Mouse (Mus musculus): ENCODE data around the gene Usp19. TPM values are rescaled to one million over a fixed set of nuclear protein-coding genes. Genes with fewer than 3 reads are reported as not detected.

The Usp19 gene
- polyA plus RNA-seq, 1 experiment from 2014 or later = 74.1 TPM

- H3K27me3 ChIP-seq = no peaks in the 10 kb centered on the region
- WGBS = under 1% methylated on average over 20 of the region's 20 CpGs
- H3K9me3 ChIP-seq = no peaks in the 10 kb centered on the region
- peak; percentile 78; the same call in 1 of the 2 replicates for ATAC-seq (ENCODE audit: low FRiP score)
- peaks cover 23% of the 10 kb centered on the region for H3K4me1 ChIP-seq (replicated peaks)
- H3K36me3 ChIP-seq = no peaks in the 10 kb centered on the region
- H3K4me2 ChIP-seq = peak overlapping the region; percentile 55
- peak overlapping the region; percentile 34 for H3K4me3 ChIP-seq
- peak overlapping the region; percentile 53; the same call in 1 of the 2 replicates for H3K9ac ChIP-seq
- H3K27ac ChIP-seq = peak overlapping the region; percentile 31; the same call in 1 of the 2 replicates
Measured at GRCm38 (mm10) chr9:108478638-108479156, 11.7 kb upstream of the Usp19 start.

- peak overlapping the region; percentile 34; the same call in 1 of the 2 replicates for H3K4me3 ChIP-seq
- WGBS = 30% methylated on average over 11 of the region's 11 CpGs
- H3K9me3 ChIP-seq = no peaks in the 10 kb centered on the region
- H3K4me2 ChIP-seq = peak overlapping the region; percentile 55
- H3K9ac ChIP-seq = 0 out of 2 replicates have a peak overlapping the region, but pooled peaks have one; percentile 29
- no peaks in the 10 kb centered on the region for H3K36me3 ChIP-seq
- ATAC-seq (ENCODE audit: low FRiP score) = no peak
- H3K27me3 ChIP-seq = no peaks in the 10 kb centered on the region
- H3K4me1 ChIP-seq (replicated peaks) = peaks cover 23% of the 10 kb centered on the region
- H3K27ac ChIP-seq = 0 out of 2 replicates have a peak overlapping the region, but pooled peaks have one; percentile 20
Measured at GRCm38 (mm10) chr9:108479241-108479640, 11.2 kb upstream of the Usp19 start.

DNA sequence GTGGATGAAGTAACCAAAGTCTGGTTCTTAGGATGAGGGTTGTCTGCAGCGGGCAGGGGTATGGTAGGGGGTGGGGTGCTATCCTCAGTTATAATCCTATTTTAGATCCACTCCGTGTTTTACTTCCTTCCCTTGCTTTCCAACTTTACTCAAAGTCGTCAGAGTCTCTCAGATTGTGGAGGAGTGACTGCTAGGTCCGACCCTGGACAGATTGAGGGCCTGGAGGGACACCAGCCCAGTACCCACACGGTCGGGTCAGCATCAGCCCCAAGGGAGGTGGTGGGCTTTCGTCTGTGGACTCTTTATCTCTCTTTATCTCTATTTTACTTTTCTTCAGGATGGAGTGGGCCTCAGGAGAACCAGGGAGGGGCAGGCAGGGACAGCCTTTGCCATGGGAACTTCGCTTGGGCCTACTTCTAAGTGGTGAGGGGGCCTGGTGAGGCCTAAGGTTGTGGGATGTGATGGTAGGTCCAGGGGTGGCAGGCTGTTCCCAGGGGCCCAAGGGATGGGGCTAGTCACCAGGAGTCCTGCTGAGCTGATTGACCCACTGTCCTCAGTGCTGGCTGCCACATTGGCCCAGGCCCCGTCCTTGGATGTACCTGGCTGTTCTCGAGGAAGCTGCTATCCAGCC, 10.6 kb upstream of the Usp19 start, which contains the start of gene Lamb2:
Gene Lamb2 (plus strand): TSS at position 16 of the 631 bp plus-strand sequence.
- Histone ChIP-seq H3K27me3 (no peaks in the 10 kb centered on the region), H3K27ac (peak within 1 kb of the TSS; percentile 36; the same call in 1 of the 2 replicates), H3K4me2 (peak within 1 kb of the TSS; percentile 55), H3K36me3 (no peaks in the 10 kb centered on the region; the same call in 1 of the 2 replicates), H3K9me3 (no peaks in the 10 kb centered on the region), H3K4me1 (replicated peaks) (peaks cover 23% of the 10 kb centered on the region), H3K9ac (peak within 1 kb of the TSS; percentile 66), H3K4me3 (peak within 1 kb of the TSS; percentile 38)
- ATAC-seq (ENCODE audit: low FRiP score) = 0 out of 2 replicates have a peak, but pooled peaks have one; percentile 33
- 8% methylated on average over 10 of the region's 10 CpGs for WGBS

DNA sequence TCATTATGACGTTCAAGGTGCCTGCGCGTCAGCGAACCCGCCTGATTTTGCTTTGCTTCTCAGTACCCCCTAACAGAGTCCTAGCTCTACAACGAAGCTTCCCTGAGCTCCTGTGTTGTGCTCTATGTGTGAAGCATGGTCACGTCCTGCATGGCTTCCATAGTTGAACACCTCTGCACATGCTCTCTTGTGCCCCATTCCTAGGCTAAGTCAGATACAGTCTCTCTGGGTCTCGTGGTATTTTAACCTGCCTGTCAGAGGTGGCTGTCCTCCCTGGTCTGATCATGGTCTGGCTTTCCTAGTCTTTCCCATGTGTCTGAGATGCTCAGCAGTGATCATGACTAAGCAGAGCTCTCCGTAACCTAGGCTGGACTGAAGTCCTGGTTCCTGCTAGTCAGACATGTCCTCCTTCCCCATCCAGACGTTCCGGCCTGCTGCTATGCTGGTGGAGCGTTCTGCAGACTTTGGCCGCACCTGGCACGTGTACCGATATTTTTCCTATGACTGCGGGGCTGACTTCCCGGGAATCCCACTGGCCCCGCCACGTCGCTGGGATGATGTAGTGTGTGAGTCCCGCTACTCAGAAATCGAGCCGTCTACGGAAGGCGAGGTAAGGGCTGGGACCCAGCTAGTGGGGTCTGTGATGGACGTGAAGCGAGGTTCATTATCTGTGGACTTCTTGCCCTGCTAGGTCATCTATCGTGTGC, 9.4 kb upstream of the Usp19 start:
- Histone ChIP-seq H3K27me3 (no peaks in the 10 kb centered on the region), H3K4me1 (replicated peaks) (peaks cover 23% of the 10 kb centered on the region), H3K27ac (no peak overlapping the region), H3K9me3 (no peaks in the 10 kb centered on the region), H3K4me3 (no peak overlapping the region), H3K9ac (no peak overlapping the region), H3K36me3 (peaks cover 1% of the 10 kb centered on the region), H3K4me2 (no peak overlapping the region)
- ATAC-seq (ENCODE audit: low FRiP score) = no peak
- WGBS = 94% methylated on average over 28 of the region's 28 CpGs

DNA sequence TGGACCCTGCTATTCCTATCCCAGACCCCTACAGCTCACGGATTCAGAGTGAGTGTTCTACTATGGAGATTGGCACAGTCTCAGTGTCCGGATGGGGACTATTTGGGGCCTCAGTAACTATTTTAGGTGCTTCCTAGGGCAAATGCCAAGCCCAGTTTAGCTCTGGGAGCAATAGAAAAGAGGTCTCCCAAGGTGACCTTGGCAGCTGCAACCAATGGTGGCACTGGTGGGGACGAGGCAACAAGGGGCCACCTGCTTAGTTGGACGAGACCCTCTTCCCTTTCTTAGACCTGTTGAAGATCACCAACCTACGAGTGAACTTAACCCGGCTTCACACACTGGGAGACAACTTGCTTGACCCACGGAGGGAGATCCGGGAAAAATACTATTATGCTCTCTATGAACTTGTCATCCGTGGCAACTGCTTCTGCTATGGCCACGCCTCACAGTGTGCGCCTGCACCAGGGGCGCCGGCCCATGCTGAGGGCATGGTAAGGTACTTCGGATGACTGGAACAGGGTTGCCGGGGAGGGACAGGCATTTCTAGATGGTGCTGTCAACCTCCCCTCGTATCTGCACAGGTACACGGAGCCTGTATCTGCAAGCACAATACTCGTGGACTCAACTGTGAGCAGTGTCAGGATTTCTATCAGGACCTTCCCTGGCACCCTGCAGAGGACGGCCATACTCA, 8.7 kb upstream of the Usp19 start:
- ATAC-seq (ENCODE audit: low FRiP score) = no peak
- Histone ChIP-seq H3K9me3 (no peaks in the 10 kb centered on the region), H3K9ac (no peak overlapping the region), H3K4me2 (no peak overlapping the region), H3K27me3 (no peaks in the 10 kb centered on the region), H3K4me1 (replicated peaks) (peaks cover 23% of the 10 kb centered on the region), H3K4me3 (no peak overlapping the region), H3K27ac (no peak overlapping the region), H3K36me3 (peaks cover 8% of the 10 kb centered on the region)
- 91% methylated on average over 19 of the region's 19 CpGs for whole genome bisulfite sequencing

DNA sequence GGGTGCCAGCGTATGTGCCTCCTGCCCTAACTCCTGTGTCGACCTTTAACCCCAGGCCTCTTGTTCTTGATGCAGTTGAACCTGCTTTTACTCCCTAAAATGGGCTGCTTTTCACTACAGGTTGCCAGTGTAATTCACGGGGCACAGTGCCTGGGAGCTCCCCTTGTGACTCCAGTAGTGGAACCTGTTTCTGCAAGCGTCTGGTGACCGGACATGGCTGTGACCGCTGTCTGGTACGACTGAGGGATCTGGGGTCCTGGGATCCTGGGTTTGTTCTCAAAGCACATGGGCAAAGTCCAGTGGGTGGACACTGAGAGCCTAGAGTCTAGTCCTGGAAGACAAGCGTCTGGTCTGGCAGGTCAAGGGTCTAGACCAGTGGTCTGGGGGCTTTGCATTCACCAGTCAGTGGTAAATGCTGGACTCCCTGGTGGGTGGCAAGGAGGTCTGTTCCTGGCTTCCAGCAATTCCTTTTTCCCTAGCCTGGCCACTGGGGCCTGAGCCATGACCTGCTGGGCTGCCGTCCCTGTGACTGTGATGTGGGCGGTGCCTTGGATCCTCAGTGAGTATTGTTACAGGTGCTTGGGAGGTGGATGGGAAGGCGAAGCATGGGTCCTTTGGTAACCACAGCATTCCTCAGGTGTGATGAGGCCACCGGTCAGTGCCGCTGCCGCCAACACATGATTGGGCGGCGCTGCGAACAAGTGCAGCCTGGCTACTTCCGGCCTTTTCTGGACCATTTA, 7.2 kb upstream of the Usp19 start:
- H3K9me3 ChIP-seq = no peaks in the 10 kb centered on the region
- no peak overlapping the region for H3K9ac ChIP-seq
- no peak overlapping the region for H3K4me3 ChIP-seq
- no peak overlapping the region for H3K4me2 ChIP-seq
- H3K4me1 ChIP-seq (replicated peaks) = peaks cover 23% of the 10 kb centered on the region
- peaks cover 14% of the 10 kb centered on the region for H3K36me3 ChIP-seq
- no peaks in the 10 kb centered on the region for H3K27me3 ChIP-seq
- no peak overlapping the region for H3K27ac ChIP-seq
- ATAC-seq (ENCODE audit: low FRiP score) = no peak
- WGBS = 93% methylated on average over 18 of the region's 18 CpGs

- peaks cover 19% of the 10 kb centered on the region for H3K36me3 ChIP-seq
- 97% methylated on average over 15 of the region's 15 CpGs for WGBS
- no peak overlapping the region for H3K27ac ChIP-seq
- H3K9ac ChIP-seq = no peak overlapping the region
- H3K4me2 ChIP-seq = no peak overlapping the region
- peaks cover 17% of the 10 kb centered on the region for H3K4me1 ChIP-seq (replicated peaks)
- H3K27me3 ChIP-seq = no peaks in the 10 kb centered on the region
- H3K4me3 ChIP-seq = no peak overlapping the region
- H3K9me3 ChIP-seq = no peaks in the 10 kb centered on the region
- ATAC-seq (ENCODE audit: low FRiP score) = no peak
Measured at GRCm38 (mm10) chr9:108484021-108484420, 6.4 kb upstream of the Usp19 start.

DNA sequence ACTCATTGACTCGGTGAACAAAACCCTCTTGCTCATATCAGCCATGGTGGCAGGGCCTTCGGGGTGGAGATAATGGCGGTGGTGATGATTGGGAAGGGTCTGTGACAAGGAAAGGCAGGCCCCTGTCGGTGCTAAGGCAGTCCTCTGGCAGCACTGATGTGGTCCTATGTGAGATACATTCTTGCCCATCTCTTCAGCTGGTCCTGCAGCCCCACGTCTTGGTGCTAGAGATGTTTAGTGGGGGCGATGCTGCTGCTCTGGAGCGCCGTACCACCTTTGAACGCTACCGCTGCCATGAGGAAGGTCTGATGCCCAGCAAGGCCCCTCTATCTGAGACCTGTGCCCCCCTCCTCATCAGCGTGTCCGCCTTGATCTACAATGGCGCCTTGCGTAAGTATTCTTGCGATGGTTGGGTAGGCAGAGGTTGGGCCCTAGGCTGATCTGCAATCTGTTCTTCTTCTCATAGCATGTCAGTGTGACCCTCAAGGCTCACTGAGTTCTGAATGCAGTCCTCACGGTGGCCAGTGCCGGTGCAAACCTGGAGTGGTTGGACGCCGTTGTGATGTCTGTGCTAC, 5.0 kb upstream of the Usp19 start:
- H3K9me3 ChIP-seq = no peaks in the 10 kb centered on the region
- no peak for ATAC-seq (ENCODE audit: low FRiP score)
- no peak overlapping the region for H3K27ac ChIP-seq
- peaks cover 11% of the 10 kb centered on the region for H3K4me1 ChIP-seq (replicated peaks)
- H3K36me3 ChIP-seq = peaks cover 19% of the 10 kb centered on the region
- no peak overlapping the region for H3K4me2 ChIP-seq
- no peaks in the 10 kb centered on the region for H3K27me3 ChIP-seq
- H3K4me3 ChIP-seq = no peak overlapping the region
- H3K9ac ChIP-seq = no peak overlapping the region
- WGBS = 94% methylated on average over 19 of the region's 19 CpGs

DNA sequence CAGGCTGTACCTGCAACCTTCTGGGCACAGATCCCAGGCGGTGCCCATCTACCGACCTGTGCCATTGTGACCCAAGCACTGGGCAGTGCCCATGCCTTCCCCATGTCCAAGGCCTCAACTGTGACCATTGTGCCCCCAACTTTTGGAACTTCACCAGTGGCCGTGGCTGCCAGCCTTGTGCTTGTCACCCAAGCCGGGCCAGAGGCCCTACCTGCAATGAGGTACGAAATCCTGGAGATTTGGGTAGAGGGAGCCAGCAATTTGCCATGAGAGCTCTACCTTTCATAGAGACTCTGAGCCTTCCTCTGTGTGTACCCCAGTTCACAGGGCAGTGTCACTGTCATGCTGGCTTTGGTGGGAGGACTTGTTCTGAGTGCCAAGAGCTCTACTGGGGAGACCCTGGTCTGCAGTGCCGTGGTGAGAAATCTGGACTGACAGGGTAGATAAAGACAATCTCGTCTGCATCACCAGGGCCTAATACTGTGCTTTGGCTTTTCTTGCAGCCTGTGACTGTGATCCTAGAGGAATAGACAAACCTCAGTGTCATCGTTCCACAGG, 3.4 kb upstream of the Usp19 start:
- Histone ChIP-seq H3K27me3 (no peaks in the 10 kb centered on the region), H3K36me3 (peaks cover 20% of the 10 kb centered on the region), H3K9ac (0 out of 2 replicates have a peak overlapping the region, but pooled peaks have one; percentile 11), H3K4me2 (no peak overlapping the region), H3K4me1 (replicated peaks) (peaks cover 18% of the 10 kb centered on the region), H3K27ac (no peak overlapping the region), H3K4me3 (no peak overlapping the region), H3K9me3 (no peaks in the 10 kb centered on the region)
- ATAC-seq (ENCODE audit: low FRiP score) = no peak
- 95% methylated on average over 8 of the region's 8 CpGs for WGBS

GRCm38 (mm10) chr9:108488403-108488802, 2.0 kb upstream of the Usp19 start:
- peaks cover 26% of the 10 kb centered on the region for H3K4me1 ChIP-seq (replicated peaks)
- H3K9ac ChIP-seq = no peak overlapping the region
- no peaks in the 10 kb centered on the region for H3K9me3 ChIP-seq
- no peak overlapping the region for H3K27ac ChIP-seq
- ATAC-seq (ENCODE audit: low FRiP score) = no peak
- H3K4me3 ChIP-seq = no peak overlapping the region
- H3K4me2 ChIP-seq = no peak overlapping the region
- H3K27me3 ChIP-seq = no peaks in the 10 kb centered on the region
- 98% methylated on average over 17 of the region's 17 CpGs for WGBS
- H3K36me3 ChIP-seq = peaks cover 34% of the 10 kb centered on the region

GRCm38 (mm10) chr9:108489215-108489614, 1.2 kb upstream of the Usp19 start:
- Histone ChIP-seq H3K9me3 (no peaks in the 10 kb centered on the region), H3K4me2 (no peak overlapping the region), H3K27ac (peak overlapping the region; percentile 97), H3K27me3 (no peaks in the 10 kb centered on the region), H3K4me1 (replicated peaks) (peaks cover 26% of the 10 kb centered on the region), H3K4me3 (peak overlapping the region; percentile 99; the same call in 1 of the 2 replicates), H3K9ac (0 out of 2 replicates have a peak overlapping the region, but pooled peaks have one; percentile 95), H3K36me3 (peaks cover 42% of the 10 kb centered on the region)
- WGBS = 98% methylated on average over 20 of the region's 20 CpGs
- ATAC-seq (ENCODE audit: low FRiP score) = no peak

Measured in hindbrain, embryonic 13.5 days (tissue).